Mouse (Mus musculus) hindbrain, embryonic 13.5 days (tissue): Measurements from ENCODE around the gene Tjp3. TPM values are rescaled to one million over a fixed set of nuclear protein-coding genes. Genes with fewer than 3 reads are reported as not detected.

Experiments
- ATAC-seq: fragments of 200-750 bp; cut with Nextera tagmentation; 2 replicates; pipeline ENCODE4 v1.8.0; 2017; ENCODE audit warnings: moderate TSS enrichment; ENCODE audit not compliant: low FRiP score
- H3K27ac ChIP-seq: fragments of 300-500 bp; sonication (generic); 2 replicates; pipeline ENCODE4 v1.5.1; 2015; ENCODE audit warnings: inconsistent platforms, mild to moderate bottlenecking, moderate library complexity
- H3K27me3 ChIP-seq: fragments of 300-500 bp; sonication (generic); 2 replicates; pipeline ENCODE4 v1.6.1; 2015; ENCODE audit warnings: mild to moderate bottlenecking, inconsistent platforms
- H3K36me3 ChIP-seq: fragments of 300-500 bp; sonication (generic); 2 replicates; pipeline ENCODE4 v1.6.1; 2015; ENCODE audit warnings: mild to moderate bottlenecking, inconsistent platforms
- H3K4me1 ChIP-seq: fragments of 300-500 bp; sonication (generic); replicated peaks from 2 replicates; pipeline ENCODE4 v1.6.1; 2015; ENCODE audit warnings: inconsistent platforms
- H3K4me2 ChIP-seq: fragments of 300-500 bp; sonication (generic); 2 replicates; pipeline ENCODE4 v1.6.1; 2015; ENCODE audit warnings: inconsistent platforms, mild to moderate bottlenecking, moderate library complexity
- H3K4me3 ChIP-seq: fragments of 300-500 bp; sonication (generic); 2 replicates; pipeline ENCODE4 v1.5.1; 2015; ENCODE audit warnings: mild to moderate bottlenecking, inconsistent platforms
- H3K9ac ChIP-seq: fragments of 300-500 bp; sonication (generic); 2 replicates; pipeline ENCODE4 v1.6.1; 2015; ENCODE audit warnings: mild to moderate bottlenecking, inconsistent platforms
- H3K9me3 ChIP-seq: fragments of 300-500 bp; sonication (generic); 2 replicates; pipeline ENCODE4 v1.6.1; 2016; ENCODE audit warnings: inconsistent platforms
- WGBS: fragments of 180-500 bp; shearing (Covaris S2); methylation state at CpG from one replicate; pipeline ENCODE4 v1.1.7; 2015; 5-methylcytosine and 5-hydroxymethylcytosine counted together
- polyA plus RNA-seq: library from polyadenylated mRNA; unstranded; fragments of >200 nt; fragmentation: Nextera tagmentation; extraction: Ambion mirVana; gene quantifications from 2 replicates; pipeline ENCODE4 v1.2.1, GENCODE M21; 2015

Gene Tjp3
- polyA plus RNA-seq, 1 experiment from 2014 or later = 4.5 TPM

DNA sequence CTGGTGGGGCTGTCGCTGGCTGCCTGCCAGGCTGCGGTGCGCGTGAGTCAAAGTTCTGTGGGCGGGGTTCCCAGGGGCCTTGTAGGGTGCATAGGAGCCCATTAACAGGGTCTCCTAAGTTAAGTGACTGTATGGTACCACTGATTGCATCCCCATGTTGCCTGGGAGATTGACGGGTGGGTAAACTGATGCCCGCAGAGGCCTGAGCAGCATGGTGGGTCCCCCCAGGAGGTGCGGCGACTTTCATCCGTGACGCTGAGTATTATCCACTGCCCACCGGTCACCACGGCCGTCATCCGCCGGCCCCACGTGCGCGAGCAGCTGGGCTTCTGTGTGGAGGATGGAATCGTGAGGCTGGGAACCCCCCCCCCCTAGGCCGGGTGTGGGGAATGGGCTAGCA is 19.0 kb downstream of the Tjp3 start:
- peaks cover 44% of the 10 kb centered on the region for H3K36me3 ChIP-seq
- 95% methylated on average over 21 of the region's 21 CpGs for WGBS
- no peak overlapping the region for H3K4me2 ChIP-seq
- H3K9me3 ChIP-seq = no peaks in the 10 kb centered on the region
- no peak overlapping the region for H3K27ac ChIP-seq
- peaks cover 15% of the 10 kb centered on the region for H3K4me1 ChIP-seq
- no peak overlapping the region for H3K4me3 ChIP-seq
- H3K27me3 ChIP-seq = no peaks in the 10 kb centered on the region
- no peak for ATAC-seq
- no peak overlapping the region for H3K9ac ChIP-seq

DNA sequence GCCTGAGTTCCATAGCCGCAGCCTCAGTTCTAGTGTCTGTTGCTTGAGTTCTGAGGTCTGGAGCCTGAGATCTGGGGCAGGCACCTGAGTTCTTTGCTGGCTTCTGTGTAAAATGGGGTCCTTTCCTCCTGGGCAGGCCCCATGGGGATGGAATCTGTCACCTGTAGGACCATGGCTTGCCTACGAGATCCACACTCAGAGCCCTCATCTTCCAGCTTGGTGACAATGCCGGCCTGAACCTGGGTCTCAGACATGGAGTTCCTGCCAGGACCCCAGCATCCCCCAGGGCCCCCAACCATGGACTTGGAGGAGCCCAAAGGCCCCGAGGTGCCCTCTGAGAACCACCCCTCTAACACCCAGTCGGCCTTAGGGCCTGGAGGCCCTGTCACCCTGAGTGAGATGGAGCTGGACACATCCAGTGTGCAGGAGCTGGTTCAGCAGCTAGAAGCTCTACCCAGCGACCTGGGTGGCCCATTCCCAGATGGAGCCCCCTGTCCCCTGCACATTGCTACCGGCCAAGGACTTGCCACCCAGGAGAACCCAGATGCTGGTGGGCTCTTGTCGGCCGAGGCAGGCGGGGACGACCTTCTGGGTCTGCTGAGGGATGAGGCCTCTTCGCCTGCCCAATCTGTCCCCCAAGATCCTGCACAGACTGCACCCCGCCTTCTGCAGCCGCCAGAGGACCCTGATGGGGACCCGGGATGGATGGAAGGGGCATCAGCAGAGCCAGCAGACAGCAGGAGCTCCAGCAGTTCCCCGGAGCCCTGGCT is 22.6 kb downstream of the Tjp3 start:
- H3K4me3 ChIP-seq = peak overlapping the region; percentile 67
- 86% methylated on average over 16 of the region's 16 CpGs for WGBS
- H3K27ac ChIP-seq = no peak overlapping the region
- no peaks in the 10 kb centered on the region for H3K9me3 ChIP-seq
- ATAC-seq = no peak
- peak overlapping the region; percentile 86 for H3K9ac ChIP-seq
- peaks cover 28% of the 10 kb centered on the region for H3K4me1 ChIP-seq
- no peaks in the 10 kb centered on the region for H3K27me3 ChIP-seq
- peak overlapping the region; percentile 82 for H3K4me2 ChIP-seq
- H3K36me3 ChIP-seq = peaks cover 51% of the 10 kb centered on the region

DNA sequence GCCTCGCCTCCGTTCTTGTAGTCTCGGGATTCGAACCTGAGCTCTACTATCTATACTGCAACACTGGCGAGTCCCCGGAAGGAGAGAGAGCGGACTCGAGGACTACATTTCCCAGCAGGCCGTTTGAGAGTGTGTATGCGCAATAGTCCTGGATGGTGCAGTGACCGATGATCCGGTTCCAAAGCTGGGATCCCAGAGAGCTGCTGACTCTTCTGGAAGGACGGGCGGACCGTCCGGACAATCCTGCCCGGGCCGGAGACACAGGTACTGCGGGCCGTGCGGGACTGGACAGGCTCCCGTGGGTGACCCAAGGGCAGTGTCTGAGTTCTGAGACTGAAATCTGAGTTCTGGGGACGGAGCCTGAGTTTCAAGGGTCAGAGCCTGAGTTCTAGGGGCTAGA is 23.3 kb downstream of the Tjp3 start:
- peak overlapping the region; percentile 82 for H3K4me2 ChIP-seq
- peak; percentile 33 for ATAC-seq
- no peaks in the 10 kb centered on the region for H3K9me3 ChIP-seq
- 4% methylated on average over 23 of the region's 23 CpGs for WGBS
- peak overlapping the region; percentile 67 for H3K4me3 ChIP-seq
- H3K36me3 ChIP-seq = peaks cover 51% of the 10 kb centered on the region
- H3K27me3 ChIP-seq = no peaks in the 10 kb centered on the region
- 0 out of 2 replicates have a peak overlapping the region, but pooled peaks have one; percentile 52 for H3K27ac ChIP-seq
- peaks cover 28% of the 10 kb centered on the region for H3K4me1 ChIP-seq
- peak overlapping the region; percentile 86 for H3K9ac ChIP-seq

DNA sequence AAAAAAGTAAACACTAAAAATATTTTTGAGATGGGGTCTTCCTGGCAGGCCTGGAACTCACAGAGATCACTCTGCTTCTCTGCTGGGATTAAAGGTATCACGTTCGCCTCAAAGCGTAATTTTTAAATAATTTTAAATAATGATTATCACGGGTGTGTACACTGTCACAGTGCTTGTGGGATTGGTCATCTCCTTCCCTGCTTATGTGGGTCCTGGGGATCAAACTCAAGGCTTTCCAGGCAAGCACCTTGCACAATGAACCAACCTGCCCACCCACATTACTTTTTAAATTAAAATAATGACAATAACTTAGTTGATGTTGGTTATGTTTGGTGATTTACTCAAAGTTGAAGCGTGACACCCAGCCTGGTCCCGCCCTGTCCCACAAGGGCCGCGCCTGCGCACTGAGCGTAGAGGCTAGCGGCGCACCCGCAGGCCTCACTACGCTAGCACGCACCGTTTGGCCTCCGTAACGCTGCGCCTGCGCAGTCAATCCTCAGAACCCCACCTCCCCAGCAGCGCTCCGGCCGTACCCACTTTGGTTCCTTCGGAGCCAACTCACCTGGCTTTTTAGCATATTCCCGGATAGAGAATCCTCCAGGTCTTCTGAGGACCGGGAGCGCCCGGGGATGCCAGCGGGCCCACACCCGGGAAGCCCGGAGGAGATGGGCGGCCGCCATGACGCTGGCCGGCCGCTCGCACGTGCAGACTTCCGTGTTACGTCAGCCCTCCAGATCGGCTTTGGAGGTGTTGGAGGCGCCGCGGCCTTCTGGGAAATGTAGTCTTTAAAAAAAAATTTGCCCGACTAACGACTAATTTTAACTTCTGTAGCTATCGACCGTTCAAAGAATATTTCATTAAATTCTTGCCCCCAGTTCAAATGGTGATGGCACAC is 24.9 kb downstream of the Tjp3 start, which contains the start of the genes Mrpl54 and Apba3:
TSS of gene Mrpl54 (minus strand) at position 724 of the 895 bp plus-strand sequence.
TSS of gene Apba3 (plus strand) at position 750 of the 895 bp plus-strand sequence.
- under 1% methylated on average over 48 of the region's 48 CpGs for WGBS
- peak; percentile 91 for ATAC-seq

DNA sequence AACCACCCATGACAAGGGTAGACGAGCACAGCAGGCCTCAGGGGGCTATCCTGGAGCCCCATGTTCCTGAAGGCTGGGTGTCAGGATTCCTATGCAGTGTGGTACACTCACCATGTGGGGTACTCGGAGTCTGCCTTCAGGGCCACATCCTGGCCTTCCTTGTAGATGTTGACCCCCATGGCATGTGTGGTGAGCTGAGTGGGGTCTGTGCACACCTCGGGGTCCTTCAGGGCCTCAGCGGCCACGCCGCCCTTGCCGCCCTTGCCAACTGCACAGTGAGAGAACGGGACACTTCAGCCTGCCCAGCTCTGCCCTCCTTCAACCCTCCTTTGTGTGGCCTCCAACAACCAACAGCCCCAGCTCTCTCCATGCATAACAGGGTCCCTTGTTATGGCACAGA is 25.8 kb downstream of the Tjp3 start:
- H3K9ac ChIP-seq = peak overlapping the region; percentile 82
- ATAC-seq = peak; percentile 9; the same call in 1 of the 2 replicates

More for the DNA sequence above, 24.9 kb downstream of the Tjp3 start, which contains the start of the genes Mrpl54 and Apba3:
- Histone ChIP-seq H3K27ac (peak within 1 kb of the TSS; percentile 88), H3K36me3 (peaks cover 51% of the 10 kb centered on the region), H3K9me3 (no peaks in the 10 kb centered on the region), H3K4me2 (peak within 1 kb of the TSS; percentile 82), H3K4me1 (peaks cover 28% of the 10 kb centered on the region), H3K9ac (peak within 1 kb of the TSS; percentile 82), H3K27me3 (no peaks in the 10 kb centered on the region), H3K4me3 (peak within 1 kb of the TSS; percentile 67)

DNA sequence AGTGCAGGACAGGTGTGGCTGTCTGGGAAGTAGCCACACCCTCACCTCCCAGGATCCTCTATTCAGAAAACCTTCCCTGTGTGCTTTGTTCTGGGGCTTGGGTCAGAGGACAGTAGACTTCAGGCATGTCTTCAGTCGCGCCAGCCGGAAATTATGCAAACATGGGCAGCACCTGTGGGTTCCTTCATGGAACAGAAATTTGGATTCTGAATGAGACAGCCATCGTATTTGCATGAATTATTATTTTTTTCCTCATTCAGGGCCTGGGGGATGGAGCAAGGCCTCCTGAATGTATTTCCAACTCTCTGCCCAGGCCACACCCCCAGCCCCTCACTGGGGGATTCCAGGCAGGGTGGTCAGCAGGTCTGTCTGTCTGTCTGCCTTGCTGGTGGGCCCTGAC is 30.4 kb downstream of the Tjp3 start:
- ATAC-seq = no peak
- 90% methylated on average over 4 of the region's 4 CpGs for WGBS
- Histone ChIP-seq H3K27ac (no peak overlapping the region), H3K9ac (no peak overlapping the region), H3K27me3 (peaks cover 46% of the 10 kb centered on the region), H3K9me3 (no peaks in the 10 kb centered on the region), H3K4me2 (no peak overlapping the region), H3K4me1 (peaks cover 37% of the 10 kb centered on the region), H3K36me3 (peaks cover 51% of the 10 kb centered on the region), H3K4me3 (no peak overlapping the region)

More for the DNA sequence above, 25.8 kb downstream of the Tjp3 start:
- Histone ChIP-seq H3K4me1 (peaks cover 28% of the 10 kb centered on the region), H3K4me3 (peak overlapping the region; percentile 52), H3K27ac (no peak overlapping the region), H3K36me3 (peaks cover 51% of the 10 kb centered on the region), H3K27me3 (peaks cover 2% of the 10 kb centered on the region; the same call in 1 of the 2 replicates), H3K9me3 (no peaks in the 10 kb centered on the region), H3K4me2 (peak overlapping the region; percentile 64)
- WGBS = 95% methylated on average over 8 of the region's 8 CpGs

DNA sequence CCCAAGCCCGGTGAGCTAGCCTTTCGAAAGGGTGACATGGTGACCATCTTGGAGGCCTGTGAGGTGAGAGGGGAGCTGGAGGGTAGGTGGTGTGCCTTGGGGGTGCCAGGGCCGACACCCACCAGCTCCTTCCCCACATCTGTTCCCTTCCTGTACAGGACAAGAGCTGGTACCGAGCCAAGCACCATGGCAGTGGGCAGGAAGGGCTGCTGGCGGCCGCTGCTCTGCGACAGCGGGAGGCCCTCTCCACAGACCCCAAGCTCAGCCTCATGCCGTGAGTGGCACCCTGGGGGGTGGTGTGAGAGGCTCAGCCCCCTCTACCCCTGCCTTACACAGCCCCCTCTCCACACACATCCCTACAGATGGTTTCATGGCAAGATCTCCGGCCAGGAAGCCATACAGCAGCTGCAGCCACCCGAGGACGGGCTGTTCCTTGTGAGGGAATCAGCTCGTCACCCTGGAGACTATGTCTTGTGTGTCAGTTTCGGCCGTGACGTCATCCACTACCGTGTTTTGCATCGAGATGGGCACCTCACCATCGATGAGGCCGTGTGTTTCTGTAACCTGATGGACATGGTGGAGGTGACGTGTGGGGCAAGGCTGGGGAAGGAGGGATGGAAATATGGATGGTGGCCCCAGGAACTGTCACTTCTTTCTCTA is 32.0 kb downstream of the Tjp3 start:
- peaks cover 26% of the 10 kb centered on the region for H3K4me1 ChIP-seq
- H3K4me3 ChIP-seq = peak overlapping the region; percentile 4; the same call in 1 of the 2 replicates
- H3K9ac ChIP-seq = peak overlapping the region; percentile 49; the same call in 1 of the 2 replicates
- 44% methylated on average over 21 of the region's 21 CpGs for WGBS
- H3K36me3 ChIP-seq = peaks cover 40% of the 10 kb centered on the region
- peak overlapping the region; percentile 4; the same call in 1 of the 2 replicates for H3K27ac ChIP-seq
- peaks cover 59% of the 10 kb centered on the region for H3K27me3 ChIP-seq
- ATAC-seq = peak; percentile 19; the same call in 1 of the 2 replicates
- 0 out of 2 replicates have a peak overlapping the region, but pooled peaks have one; percentile 13 for H3K4me2 ChIP-seq
- H3K9me3 ChIP-seq = no peaks in the 10 kb centered on the region

DNA sequence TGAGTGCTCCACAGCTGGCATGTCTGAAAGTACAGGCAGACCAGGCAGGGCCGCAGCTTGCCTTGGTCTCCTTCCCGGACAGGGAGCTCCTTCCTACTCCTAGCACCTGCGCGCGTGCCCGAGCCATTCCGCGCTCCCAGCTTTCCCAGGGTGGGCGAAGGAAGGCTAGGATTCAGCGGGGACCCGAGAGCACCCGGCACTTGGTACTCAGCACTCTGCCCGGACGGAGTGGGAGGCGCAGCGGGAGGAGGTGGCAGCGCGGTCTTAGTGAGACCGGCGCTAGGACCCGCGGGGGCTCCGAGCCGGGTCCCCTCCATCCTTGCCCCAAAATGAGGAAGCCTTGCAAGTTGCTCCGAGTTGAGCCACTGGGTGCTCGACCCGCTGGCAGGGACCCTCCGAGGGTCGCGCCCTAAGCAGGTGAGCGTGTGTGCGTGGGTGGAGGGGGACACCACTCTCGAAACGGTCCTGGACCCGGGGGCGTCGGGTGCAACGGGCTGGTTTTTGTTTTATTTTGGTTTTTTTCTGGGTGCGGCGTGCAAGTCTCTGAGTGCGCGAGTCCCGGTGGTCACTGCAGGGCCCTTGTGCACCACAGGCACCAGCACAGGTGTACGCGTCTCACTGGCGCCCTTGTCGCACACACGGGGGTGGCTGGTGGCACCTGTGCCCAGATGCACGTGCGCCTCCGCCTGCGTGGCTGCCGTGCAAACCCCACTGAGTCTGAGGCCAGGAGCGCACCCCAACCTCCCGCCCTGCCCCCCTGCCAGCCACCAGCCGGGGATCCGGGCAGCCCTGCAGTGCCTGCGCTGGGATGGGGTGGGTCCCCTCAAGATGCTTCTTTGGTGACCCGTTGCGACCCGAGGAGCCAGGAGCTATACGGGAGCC is 34.0 kb downstream of the Tjp3 start:
- ATAC-seq = no peak
- H3K27me3 ChIP-seq = peaks cover 79% of the 10 kb centered on the region

DNA sequence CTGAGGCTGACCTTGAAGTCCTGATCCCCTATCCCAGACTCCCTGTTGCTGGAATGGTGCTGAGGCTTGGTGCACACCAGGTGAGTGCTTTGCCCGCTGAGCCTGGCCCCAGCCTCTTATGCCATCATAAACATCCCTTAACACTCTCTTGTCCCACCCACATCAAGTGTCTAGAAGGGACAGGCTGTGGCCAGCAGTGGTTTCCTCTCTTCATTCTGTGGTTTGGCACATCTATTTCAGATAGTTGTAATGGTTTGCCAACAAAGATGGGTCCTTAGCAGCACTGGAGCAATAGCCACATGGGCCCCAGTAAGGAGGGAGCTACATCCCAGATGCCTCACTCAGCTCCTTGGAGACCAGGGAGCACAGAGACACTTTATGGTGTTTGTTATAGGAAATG is 36.5 kb downstream of the Tjp3 start:
- no peak for ATAC-seq
- H3K27ac ChIP-seq = no peak overlapping the region
- H3K27me3 ChIP-seq = peaks cover 96% of the 10 kb centered on the region
- H3K9ac ChIP-seq = no peak overlapping the region
- 58% methylated on average over 1 of the region's 1 CpGs for WGBS
- H3K9me3 ChIP-seq = no peaks in the 10 kb centered on the region
- H3K4me2 ChIP-seq = no peak overlapping the region
- H3K36me3 ChIP-seq = peaks cover 10% of the 10 kb centered on the region
- peaks cover 42% of the 10 kb centered on the region for H3K4me1 ChIP-seq
- H3K4me3 ChIP-seq = no peak overlapping the region

More for the DNA sequence above, 34.0 kb downstream of the Tjp3 start:
- peaks cover 21% of the 10 kb centered on the region for H3K36me3 ChIP-seq
- no peak overlapping the region for H3K27ac ChIP-seq
- peak overlapping the region; percentile 74 for H3K9ac ChIP-seq
- peaks cover 36% of the 10 kb centered on the region for H3K4me1 ChIP-seq
- WGBS = 2% methylated on average over 62 of the region's 62 CpGs
- peak overlapping the region; percentile 80 for H3K4me2 ChIP-seq
- H3K9me3 ChIP-seq = no peaks in the 10 kb centered on the region
- peak overlapping the region; percentile 51 for H3K4me3 ChIP-seq

DNA sequence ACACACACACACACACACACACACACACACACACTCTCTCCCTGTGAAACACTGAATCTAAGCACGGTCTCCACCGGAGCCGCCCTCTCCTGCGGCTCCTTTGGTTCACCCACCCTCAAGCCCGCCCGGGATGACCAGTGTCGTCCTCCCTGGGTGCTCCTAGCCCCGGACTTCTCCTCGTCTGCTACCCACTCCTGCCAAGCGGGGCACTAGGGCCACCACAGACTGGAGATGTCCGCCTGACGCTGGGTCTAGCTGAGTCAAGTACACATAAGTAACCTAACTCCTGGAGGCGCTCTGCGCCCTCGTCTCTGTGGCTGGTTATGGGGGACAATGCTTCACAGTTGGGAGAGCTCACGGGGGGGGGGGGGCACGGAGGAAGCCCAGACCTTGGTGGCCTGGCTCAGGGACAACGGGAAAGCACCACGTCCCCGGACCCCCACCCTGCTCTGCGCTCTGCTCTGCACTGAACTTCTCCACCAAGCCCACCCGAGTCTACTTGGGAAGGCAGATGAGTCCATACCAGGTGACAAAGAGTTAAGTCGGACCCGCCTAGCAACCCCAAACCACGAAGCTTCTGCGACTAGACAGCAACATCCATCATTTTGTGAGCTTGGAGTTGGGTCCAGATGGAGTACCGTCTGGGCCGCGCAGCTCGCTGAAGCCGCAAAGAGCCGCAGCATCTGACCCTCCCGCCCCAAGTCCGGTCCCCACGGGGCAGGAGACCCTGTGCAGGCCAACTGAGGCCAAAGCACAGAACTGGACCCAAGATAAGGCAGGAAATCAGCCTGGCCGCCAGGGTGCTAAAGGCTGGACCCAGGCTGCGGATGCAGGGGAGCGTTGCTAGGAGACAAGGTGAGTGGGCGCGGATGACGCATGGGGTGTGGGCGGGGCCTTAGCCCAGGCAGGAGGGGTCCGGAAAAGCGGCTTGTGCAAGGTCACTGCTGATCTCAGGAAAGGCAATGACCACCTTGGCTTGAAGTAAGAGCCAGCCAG is 38.7 kb downstream of the Tjp3 start, which contains the start of gene Matk:
TSS of gene Matk (plus strand) at position 512 of the 996 bp plus-strand sequence.
- peak within 1 kb of the TSS; percentile 66 for H3K9ac ChIP-seq
- H3K4me1 ChIP-seq = peaks cover 25% of the 10 kb centered on the region
- no peaks in the 10 kb centered on the region for H3K9me3 ChIP-seq
- peaks cover 29% of the 10 kb centered on the region for H3K36me3 ChIP-seq
- H3K27ac ChIP-seq = peak within 1 kb of the TSS; percentile 73; the same call in 1 of the 2 replicates
- H3K27me3 ChIP-seq = peaks cover 85% of the 10 kb centered on the region
- peak within 1 kb of the TSS; percentile 61 for H3K4me2 ChIP-seq
- WGBS = 8% methylated on average over 43 of the region's 44 CpGs
- ATAC-seq = peak; percentile 80
- H3K4me3 ChIP-seq = peak within 1 kb of the TSS; percentile 33
